Mouse (Mus musculus): ENCODE results near the gene Mettl6. TPM values are rescaled to one million over a fixed set of nuclear protein-coding genes. Genes with fewer than 3 reads are reported as not detected.

Gene Mettl6
- polyA plus RNA-seq, 1 experiment from 2014 or later, result 62.3 TPM

DNA sequence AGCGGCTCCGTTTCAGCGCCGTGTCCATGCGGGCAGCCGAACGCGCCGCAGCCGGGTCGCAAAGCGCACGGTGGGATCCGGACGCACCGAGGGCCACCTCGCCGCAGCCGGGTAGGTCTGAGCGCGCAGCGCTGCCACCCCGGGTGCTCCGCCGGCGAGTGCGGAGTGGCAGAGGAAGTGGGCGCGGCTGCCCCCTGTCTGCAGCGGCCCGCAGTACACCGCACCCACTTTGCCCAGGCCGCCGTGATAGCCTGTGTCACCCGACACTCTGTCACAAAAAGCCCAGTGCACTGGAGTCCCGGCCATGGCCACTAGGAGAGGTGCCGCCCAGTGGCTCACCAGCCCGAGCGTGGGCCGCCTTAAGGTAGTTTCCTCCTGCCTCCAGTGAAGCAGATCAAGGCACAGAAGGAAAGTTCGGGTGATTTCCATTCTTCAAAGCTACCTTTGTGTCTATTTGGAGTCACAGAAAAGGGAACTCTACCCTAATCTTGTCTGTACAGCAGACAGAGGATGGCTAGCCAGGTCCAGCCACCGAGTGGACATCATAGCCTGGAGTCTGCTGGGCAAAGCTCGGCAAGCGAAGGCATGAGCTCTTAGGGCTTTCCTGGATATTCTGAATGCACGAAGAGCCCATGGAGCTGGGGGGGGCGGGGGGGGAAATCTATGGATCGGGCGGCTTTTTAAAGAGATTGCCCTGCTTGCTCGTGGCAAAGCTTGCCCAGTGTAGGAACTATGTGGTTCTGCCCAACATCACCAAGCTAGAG, 58.7 kb downstream of the Mettl6 start, which contains the start of gene Sh3bp5:
Gene Sh3bp5 (minus strand): TSS at position 149 of the 764 bp plus-strand sequence.
- H3K4me3 ChIP-seq, result peak within 1 kb of the TSS; percentile 71
- DNase-seq (ENCODE audit: low spot score), result peak; percentile 93
- no peaks in the 10 kb centered on the region for H3K9me3 ChIP-seq
- peaks cover 24% of the 10 kb centered on the region; the same call in 1 of the 2 replicates for H3K27me3 ChIP-seq (ENCODE audit: insufficient read depth, poor library complexity, severe bottlenecking)
- peak within 1 kb of the TSS; percentile 89 for H3K27ac ChIP-seq
- no peaks in the 10 kb centered on the region for H3K36me3 ChIP-seq
- 10% methylated on average over 49 of the region's 49 CpGs for WGBS
- H3K4me1 ChIP-seq (replicated peaks), result peaks cover 41% of the 10 kb centered on the region

- WGBS, result under 1% methylated on average over 53 of the region's 53 CpGs
- H3K27me3 ChIP-seq (ENCODE audit: insufficient read depth, poor library complexity, severe bottlenecking), result peaks cover 24% of the 10 kb centered on the region; the same call in 1 of the 2 replicates
- peak; percentile 55 for DNase-seq (ENCODE audit: low spot score)
- peaks cover 41% of the 10 kb centered on the region for H3K4me1 ChIP-seq (replicated peaks)
- H3K9me3 ChIP-seq, result no peaks in the 10 kb centered on the region
- H3K36me3 ChIP-seq, result no peaks in the 10 kb centered on the region
- H3K4me3 ChIP-seq, result peak overlapping the region; percentile 71
- H3K27ac ChIP-seq, result peak overlapping the region; percentile 89
Observed at GRCm38 (mm10) chr14:31435018-31435915, 59.6 kb downstream of the Mettl6 start.

GRCm38 (mm10) chr14:31434426-31434825, 60.4 kb downstream of the Mettl6 start:
- Histone ChIP-seq H3K4me3 (peak overlapping the region; percentile 71), H3K27ac (no peak overlapping the region), H3K9me3 (no peaks in the 10 kb centered on the region), H3K27me3 (ENCODE audit: insufficient read depth, poor library complexity, severe bottlenecking) (peaks cover 24% of the 10 kb centered on the region; the same call in 1 of the 2 replicates), H3K36me3 (no peaks in the 10 kb centered on the region), H3K4me1 (replicated peaks) (peaks cover 41% of the 10 kb centered on the region)
- WGBS, result 48% methylated on average over 5 of the region's 5 CpGs
- DNase-seq (ENCODE audit: low spot score), result no peak

DNA sequence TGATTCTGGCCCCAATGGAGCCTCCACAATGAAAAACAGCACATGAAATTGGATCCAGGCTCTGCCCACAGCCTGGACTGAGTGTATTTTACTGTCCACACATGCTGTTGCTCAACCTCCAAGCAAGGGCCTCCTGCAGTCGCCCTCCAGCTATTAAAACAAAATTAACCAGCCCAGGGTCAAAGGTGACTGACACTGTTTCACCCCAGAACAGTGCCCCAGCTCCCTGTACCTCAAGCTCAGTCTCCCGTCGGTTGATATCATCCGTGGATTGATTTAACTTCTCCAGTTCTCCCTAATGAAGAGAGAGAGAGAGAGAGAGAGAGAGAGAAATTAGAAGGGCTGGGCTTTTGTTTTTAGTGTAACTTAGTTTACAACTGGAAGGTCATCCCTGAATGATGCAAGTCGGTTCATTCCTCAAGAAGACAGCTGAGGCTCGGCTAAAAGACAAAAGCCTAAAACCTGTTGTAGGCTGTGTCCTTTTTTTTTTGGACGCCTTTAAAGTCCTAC, 60.9 kb downstream of the Mettl6 start:
- peak; percentile 68 for DNase-seq (ENCODE audit: low spot score)
- H3K4me3 ChIP-seq, result no peak overlapping the region
- WGBS, result 12% methylated on average over 7 of the region's 7 CpGs

DNA sequence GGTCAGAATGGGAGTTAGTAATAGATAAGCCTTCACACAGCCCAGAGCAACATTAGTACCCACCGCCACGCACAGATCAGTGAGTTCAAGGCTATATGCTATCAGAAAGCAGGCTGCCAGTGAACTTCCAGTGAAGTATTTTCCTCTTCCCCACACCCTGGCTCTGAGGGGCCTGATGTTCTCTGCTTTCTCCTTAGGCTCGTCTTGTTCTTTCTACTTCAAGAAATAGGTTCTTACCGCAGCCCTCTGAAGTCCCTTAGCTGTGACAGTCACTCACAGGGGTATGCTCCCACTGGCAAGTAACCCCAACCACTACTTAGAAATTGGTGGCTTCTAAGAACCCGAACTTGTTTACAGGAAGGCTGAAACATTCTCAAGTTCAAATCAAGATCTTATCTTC, 61.7 kb downstream of the Mettl6 start:
- peaks cover 24% of the 10 kb centered on the region; the same call in 1 of the 2 replicates for H3K27me3 ChIP-seq (ENCODE audit: insufficient read depth, poor library complexity, severe bottlenecking)
- DNase-seq (ENCODE audit: low spot score), result no peak
- no peak overlapping the region for H3K4me3 ChIP-seq
- no peaks in the 10 kb centered on the region for H3K9me3 ChIP-seq
- no peaks in the 10 kb centered on the region for H3K36me3 ChIP-seq
- peaks cover 41% of the 10 kb centered on the region for H3K4me1 ChIP-seq (replicated peaks)
- WGBS, result 68% methylated on average over 5 of the region's 5 CpGs
- H3K27ac ChIP-seq, result peak overlapping the region; percentile 23; the same call in 1 of the 2 replicates

More for the DNA sequence above, 60.9 kb downstream of the Mettl6 start:
- peaks cover 24% of the 10 kb centered on the region; the same call in 1 of the 2 replicates for H3K27me3 ChIP-seq (ENCODE audit: insufficient read depth, poor library complexity, severe bottlenecking)
- H3K36me3 ChIP-seq, result no peaks in the 10 kb centered on the region
- no peaks in the 10 kb centered on the region for H3K9me3 ChIP-seq
- no peak overlapping the region for H3K27ac ChIP-seq
- H3K4me1 ChIP-seq (replicated peaks), result peaks cover 41% of the 10 kb centered on the region

DNA sequence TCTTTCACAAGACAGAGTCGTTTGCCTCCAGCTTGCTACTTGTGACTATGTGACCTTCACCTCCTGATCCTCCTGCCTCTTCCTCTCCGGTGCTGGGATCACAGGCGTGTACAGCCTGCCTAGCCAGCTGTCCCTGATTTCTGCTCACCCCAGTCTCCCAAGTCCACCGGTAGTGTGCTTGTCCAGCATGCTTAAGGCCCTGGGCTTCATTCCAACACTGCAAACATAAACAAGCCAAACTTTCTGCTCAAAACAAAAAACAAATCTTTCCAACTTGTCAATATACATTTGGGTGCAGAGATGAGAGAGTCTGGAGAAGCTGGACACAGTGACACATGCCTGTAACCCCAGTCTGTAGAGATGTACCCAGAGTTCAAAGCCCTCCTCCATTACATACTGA, 62.4 kb downstream of the Mettl6 start:
- H3K4me3 ChIP-seq, result no peak overlapping the region
- DNase-seq (ENCODE audit: low spot score), result no peak
- no peaks in the 10 kb centered on the region for H3K9me3 ChIP-seq
- peaks cover 41% of the 10 kb centered on the region for H3K4me1 ChIP-seq (replicated peaks)
- no peaks in the 10 kb centered on the region for H3K36me3 ChIP-seq
- WGBS, result 51% methylated on average over 4 of the region's 4 CpGs
- no peak overlapping the region for H3K27ac ChIP-seq
- H3K27me3 ChIP-seq (ENCODE audit: insufficient read depth, poor library complexity, severe bottlenecking), result peaks cover 21% of the 10 kb centered on the region; the same call in 1 of the 2 replicates

DNA sequence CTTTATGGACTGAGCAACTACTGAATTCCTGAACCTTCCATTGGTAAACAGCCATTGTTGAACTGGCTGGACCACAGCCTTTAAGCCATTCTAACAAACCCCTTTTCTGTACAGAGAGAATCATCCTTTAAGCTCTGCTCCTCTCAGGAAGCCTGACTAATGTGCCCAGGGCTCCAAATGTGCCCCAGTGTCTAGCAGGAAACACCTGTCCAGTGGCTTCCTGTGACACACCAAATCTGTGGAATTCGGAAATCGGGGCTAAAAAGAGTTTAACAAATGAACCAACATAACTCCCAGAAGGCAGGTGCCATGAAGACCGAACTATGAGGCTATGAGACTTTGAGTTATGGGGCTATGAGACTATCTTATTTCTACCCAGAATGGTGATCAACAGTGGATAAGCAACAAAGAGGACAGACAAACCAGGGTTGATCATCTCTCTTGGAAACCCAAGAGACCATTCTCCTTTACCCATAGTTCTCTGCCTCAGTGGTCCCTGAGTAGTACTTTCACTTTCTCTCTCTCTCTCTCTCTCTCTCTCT, 63.0 kb downstream of the Mettl6 start:
- Histone ChIP-seq H3K4me3 (no peak overlapping the region), H3K9me3 (no peaks in the 10 kb centered on the region), H3K27ac (no peak overlapping the region), H3K4me1 (replicated peaks) (peaks cover 41% of the 10 kb centered on the region), H3K36me3 (peaks cover 3% of the 10 kb centered on the region), H3K27me3 (ENCODE audit: insufficient read depth, poor library complexity, severe bottlenecking) (peaks cover 15% of the 10 kb centered on the region; the same call in 1 of the 2 replicates)
- WGBS, result 84% methylated on average over 3 of the region's 3 CpGs
- no peak for DNase-seq (ENCODE audit: low spot score)

GRCm38 (mm10) chr14:31429004-31429395, 65.8 kb downstream of the Mettl6 start:
- WGBS, result 70% methylated on average over 5 of the region's 5 CpGs
- Histone ChIP-seq H3K27me3 (ENCODE audit: insufficient read depth, poor library complexity, severe bottlenecking) (0 out of 2 replicates have a peak, but pooled peaks cover 1% of the 10 kb centered on the region), H3K27ac (no peak overlapping the region), H3K4me3 (no peak overlapping the region), H3K36me3 (peaks cover 21% of the 10 kb centered on the region), H3K9me3 (peaks cover 8% of the 10 kb centered on the region; the same call in 1 of the 2 replicates), H3K4me1 (replicated peaks) (peaks cover 20% of the 10 kb centered on the region)
- no peak for DNase-seq (ENCODE audit: low spot score)

GRCm38 (mm10) chr14:31428211-31429003, 66.4 kb downstream of the Mettl6 start:
- H3K9me3 ChIP-seq, result peaks cover 8% of the 10 kb centered on the region; the same call in 1 of the 2 replicates
- peaks cover 21% of the 10 kb centered on the region for H3K36me3 ChIP-seq
- whole genome bisulfite sequencing, result 78% methylated on average over 15 of the region's 15 CpGs
- peaks cover 20% of the 10 kb centered on the region for H3K4me1 ChIP-seq (replicated peaks)
- DNase-seq (ENCODE audit: low spot score), result no peak
- no peak overlapping the region for H3K4me3 ChIP-seq
- H3K27ac ChIP-seq, result no peak overlapping the region
- H3K27me3 ChIP-seq (ENCODE audit: insufficient read depth, poor library complexity, severe bottlenecking), result no peaks in the 10 kb centered on the region

All from hindbrain, embryonic 10.5 days (tissue).